Mouse (Mus musculus): ENCODE measurements around the gene Gabrr2.

Gene Gabrr2

DNA sequence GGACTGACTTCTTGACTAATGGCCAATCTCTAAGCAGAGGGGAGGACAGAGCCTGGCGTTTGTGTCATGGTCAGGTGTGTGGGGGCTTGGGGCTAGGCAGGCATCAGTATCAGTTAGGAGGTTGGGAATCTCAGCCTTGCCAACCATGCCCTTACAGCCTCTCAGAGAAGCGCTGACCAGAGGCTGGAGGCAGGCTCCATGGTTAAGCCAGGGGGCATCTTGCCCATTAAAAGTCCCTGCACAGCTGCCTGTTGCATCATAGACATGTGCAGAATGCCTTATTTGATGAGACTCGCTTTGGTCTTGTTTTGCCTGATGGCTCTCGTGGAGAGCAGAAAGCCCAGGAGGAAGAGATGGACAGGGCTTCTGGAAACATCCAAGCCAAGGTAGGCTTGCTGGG is at the start of gene Gabrr2:
Gene Gabrr2, plus strand, starts transcription at position 19 of the 400 bp plus-strand sequence.
- no peak for DNase-seq (ENCODE audit: low spot score)

DNA sequence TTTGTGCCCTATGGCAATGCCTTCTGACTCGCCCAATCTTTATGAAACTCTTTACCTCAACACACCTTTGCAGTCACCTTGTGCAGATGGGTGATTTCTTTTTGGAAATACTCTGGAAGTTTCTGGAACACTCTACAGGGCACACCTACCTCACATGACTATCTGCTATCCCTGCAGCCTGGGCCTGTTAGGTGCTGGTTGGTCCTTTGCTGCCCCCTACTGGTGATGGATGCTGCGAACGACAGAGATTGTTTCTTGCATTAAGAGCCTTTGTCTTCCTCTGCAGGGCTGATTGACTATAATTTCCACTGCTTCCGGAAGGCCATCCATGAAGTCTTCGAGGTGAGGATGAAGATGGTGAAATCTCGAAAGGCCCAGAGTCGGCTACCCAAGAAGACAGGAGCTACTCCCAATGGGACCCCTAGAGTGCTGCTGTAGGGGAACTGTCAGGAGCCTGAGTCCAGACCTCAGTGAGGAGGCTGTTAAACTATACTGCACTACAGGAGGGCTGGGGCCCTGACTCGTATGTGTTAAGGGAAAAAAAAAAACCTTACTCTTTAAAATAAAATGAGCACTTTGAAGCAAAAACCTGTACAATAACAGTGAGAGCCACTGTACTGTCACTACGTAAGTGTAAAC is 44.3 kb upstream of the Gabrr2 start:
- peak; percentile 75 for DNase-seq (ENCODE audit: low spot score)

DNA sequence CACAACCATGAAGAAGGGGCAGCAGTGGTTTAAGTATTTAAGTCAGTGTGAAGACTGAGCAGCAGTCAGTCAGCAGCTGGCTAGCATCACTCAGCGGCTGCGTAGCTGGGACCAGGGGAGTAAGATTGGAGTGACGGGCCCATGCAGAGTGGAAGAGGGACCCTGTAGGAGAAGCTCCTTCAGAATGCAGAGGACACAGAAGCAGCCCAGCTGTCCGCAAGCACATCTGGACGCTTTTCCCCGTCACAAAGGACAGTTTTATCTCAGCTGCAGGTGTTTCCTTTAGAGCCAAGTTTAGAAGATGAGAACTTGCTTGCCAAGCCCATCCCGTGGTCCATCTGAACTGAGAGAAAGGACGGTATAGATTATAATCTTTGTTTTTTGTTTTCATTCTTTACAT is 38.4 kb upstream of the Gabrr2 start:
- no peak for DNase-seq (ENCODE audit: low spot score)

DNA sequence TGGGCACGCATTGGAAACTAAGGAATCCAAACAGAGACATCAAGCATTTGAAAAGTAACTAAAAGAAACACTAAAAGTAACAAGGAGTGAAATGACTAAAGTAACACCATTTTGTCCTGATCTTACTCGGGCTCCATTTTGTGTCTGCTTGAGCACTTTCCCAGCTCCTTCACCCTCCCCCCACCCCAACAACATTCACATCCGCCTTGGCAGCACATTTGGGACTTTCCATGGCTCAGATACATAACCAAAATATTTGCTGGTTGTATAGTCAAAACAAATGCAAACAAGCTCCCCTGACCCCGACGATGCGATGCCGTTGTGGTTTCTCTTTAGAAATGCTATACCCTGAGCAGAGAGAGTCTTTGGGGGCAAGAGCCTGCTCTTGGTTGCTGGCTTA is 33.7 kb upstream of the Gabrr2 start:
- no peak for DNase-seq (ENCODE audit: low spot score)

DNA sequence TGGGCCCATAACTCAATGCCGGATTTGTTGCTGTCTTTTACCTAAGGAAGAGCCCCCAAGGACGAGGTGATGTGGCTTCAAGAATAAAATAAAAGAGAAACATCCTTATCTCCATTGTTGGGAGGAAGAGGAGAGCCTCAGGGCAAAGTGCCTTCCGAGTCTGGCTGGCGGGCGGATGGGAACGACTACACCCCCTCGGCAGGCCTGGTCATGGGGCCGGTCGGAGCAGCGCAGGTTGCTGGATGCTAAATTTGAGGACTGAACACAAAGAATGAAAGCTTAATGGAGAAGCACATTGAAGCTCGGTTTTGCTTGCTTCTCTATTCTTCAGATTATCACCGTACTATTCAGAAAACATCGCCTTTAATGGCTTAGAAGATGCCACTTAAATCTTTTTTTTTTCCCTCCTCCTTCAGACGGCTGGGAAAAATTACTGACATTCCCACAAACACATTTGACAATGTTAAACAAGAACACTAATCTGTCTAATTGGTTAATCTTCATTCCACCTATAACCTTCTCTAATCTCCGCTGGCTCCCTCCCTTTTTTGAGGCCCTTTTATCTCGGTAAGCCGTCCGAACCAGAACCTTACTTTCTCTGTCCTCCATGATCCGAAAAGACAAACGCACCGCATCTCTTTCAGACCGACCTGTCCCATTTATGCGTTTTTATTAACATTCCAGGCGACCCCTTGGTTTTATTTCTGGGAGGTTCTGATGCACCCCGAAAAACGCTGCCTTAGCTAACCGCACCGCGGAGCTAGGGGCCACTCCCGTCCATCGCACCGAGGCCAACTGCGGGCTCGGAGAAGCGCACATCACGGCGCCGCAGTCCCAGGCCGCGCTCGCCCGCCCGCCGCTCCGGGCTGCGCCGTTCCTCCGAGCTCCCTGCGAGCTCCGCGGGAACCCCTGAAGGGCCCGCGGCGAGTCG is 32.3 kb upstream of the Gabrr2 start:
- DNase-seq (ENCODE audit: low spot score), result no peak

DNA sequence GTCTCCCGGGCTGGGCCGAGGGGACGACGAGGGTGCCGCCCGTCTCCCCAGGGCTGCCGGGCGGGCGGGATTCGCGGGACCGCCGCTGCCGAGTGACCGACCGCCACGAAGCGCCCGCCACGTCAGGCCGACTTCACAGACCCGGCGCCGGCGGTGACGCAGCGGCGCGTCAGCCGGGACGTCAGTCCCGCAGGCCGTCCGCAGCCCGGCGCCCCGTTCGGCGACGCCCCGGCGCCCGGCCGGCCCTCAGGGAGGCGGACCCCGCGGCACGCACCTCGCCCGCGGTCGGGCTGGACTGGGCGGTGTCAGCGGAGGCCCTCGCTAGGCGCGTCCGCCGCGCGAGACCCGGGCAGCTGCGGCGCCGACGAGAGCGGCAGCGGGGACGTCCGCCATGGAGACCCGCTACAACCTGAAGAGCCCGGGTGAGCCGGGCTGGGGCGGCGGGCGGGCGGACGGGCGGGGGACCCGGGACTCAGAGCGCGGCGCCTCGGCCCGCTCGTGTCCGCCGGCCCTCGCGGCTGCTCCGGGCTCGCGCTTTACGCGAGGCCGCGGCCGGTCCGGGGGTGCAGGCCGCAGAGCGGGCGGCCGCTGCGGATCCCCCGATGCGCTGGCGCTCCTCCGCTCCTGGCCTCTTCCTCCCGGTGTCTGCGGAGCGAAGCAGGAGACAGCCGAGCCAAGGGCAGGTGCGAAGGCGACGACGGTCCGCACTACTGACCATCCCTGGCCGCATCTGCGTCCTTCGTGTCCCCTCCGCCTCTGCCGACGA is 31.4 kb upstream of the Gabrr2 start, which contains the start of gene Ube2j1:
Gene Ube2j1, plus strand, starts transcription at position 222 of the 766 bp plus-strand sequence.
- DNase-seq (ENCODE audit: low spot score), result peak; percentile 85

DNA sequence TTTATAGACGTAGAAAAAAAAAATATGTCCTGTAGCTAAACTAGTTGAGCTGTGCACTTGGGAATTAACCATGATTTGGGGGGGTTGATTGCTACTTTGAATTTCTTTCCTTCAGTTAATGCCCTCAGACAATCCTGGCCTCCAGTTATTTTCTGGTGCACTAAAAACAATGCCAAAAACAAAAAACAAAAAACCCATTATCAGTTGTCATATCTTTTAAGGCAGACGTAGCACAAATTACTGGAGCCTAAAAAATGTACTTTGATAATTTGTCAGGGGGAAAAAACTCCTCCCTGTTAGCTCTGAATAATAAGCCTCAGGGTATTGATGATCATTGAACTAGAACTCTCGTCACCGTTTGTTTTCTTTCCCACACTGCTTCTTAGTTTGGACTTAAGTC is 30.8 kb upstream of the Gabrr2 start:
- no peak for DNase-seq (ENCODE audit: low spot score)

DNA sequence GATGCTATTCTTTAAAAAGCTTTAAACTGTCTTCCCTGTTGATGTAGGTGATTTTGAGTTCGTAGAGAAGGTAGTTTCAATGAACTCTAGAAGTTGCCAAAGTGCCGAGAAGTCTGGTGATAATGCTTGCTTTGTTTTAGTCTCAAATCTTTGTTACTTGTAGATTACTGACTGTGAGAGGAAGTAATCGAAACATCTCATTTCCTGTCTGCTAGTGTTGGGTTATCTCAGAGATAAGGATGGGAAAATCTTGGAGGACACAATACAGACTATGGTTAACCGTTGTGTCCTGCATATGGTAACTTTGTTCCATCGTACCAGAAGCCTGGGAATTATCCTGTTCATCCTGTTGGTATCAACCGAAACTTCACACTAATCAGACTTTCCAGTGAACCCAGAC is 29.3 kb upstream of the Gabrr2 start:
- no peak for DNase-seq (ENCODE audit: low spot score)

DNA sequence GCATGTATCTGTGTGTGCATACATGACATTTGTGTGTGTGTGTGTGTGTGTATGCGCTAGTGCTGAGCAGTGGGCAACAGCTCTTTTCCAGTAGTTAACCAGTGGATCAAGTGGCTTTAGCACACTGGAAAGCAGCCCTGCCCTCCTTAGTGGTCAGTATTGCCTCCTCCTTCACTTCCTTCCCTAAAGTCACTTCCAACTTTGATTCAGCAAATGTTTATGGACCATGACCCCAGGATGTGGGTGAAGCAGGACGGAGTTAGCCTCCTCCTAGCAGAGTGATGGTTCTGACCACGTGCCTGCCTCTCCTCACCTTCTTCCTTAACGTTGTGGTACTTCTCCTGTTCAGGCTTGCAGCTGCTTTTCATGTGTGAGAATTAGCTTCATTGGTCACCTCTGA is 23.0 kb upstream of the Gabrr2 start:
- DNase-seq (ENCODE audit: low spot score), result no peak

DNA sequence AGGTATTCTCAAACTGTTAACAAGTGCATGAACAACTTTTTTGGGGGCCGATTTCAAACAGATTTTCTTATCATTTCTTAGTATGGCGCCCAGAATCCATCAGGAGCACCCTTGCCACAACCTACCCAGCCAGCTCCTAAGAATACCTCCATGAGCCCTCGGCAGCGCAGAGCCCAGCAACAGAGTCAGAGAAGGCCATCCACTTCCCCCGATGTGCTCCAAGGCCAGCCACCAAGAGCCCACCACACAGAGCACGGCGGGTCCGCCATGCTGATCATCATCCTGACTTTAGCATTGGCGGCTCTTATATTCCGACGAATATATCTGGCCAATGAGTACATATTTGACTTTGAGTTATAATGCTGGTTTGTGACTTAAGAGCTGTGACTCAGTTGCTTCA is 13.2 kb upstream of the Gabrr2 start:
- DNase-seq (ENCODE audit: low spot score), result no peak

DNA sequence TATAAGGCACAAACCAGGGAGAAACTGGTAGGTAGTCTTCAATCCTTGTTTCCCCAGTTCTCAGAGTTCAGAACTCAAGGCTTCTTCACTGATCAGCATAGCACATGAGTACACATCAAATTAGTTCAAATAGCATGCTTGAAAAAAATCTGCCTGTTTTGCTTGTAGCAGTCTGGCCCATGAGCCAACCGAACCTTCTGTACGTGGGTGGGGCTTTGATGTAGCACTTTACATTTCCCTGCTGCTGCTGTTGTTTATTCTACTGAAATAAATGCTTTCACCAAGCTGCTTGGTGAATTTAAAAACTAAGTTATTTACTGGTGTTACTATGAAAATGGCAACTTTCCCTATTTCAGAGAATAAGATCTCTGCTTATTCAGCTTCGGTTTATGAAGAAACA is 10.7 kb upstream of the Gabrr2 start:
- no peak for DNase-seq (ENCODE audit: low spot score)

DNA sequence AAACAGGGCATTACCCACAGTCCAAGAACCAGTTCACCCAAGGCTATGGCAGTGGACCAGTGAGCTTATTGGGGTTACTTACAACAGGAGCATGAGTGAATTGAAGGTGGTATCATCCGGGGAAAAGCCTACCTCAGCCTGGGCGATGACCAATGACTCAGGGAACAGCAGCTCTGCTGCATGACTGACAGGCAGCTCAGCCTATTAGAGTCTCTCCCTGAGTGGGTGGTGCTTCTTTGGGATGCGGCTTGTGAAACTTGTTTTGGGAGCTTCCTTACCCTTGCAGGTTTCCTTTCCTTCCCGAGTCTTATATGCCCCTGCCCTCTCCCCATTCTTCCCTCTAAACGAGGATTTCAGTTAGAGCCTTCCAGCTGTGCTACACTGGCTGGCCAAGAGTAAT is 10.1 kb upstream of the Gabrr2 start:
- DNase-seq (ENCODE audit: low spot score), result no peak

DNA sequence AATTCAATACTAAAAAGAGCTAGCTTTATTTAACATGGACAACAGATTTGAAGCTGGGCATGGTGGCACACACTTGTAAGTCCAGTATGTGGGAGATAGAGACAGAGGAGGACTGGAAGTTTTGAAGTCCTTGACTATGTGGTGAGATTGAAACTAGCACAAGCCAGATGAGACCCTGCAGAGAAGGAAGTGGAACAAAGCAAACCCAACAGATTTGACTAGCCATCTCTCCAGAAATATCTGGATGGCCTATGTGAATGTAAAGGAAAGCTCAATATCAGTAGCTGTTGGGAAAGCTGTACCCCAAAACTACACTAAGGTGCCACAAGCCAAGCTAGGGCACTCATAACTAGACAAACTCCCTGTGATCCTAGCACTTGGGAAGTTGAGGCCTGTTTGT is 8.4 kb upstream of the Gabrr2 start:
- no peak for DNase-seq (ENCODE audit: low spot score)

DNA sequence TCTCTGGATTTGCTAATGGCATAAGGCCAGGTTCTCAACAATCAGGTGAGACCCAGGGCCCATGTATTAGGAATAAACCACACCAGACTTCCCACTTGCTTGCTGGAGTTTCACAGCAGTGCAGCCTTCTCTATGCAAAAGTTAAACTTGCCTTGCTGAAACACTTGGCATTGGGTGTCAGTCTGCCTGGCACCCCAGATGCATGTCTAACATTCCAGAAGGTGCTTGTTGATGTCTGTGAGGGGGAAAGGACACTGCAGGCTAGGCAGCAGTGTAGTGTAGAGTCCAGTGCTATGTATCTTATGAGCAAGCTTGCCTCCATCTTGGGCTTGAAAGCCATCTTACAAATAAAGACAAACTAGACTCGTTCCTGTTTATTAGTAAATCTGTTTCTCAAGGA is 6.5 kb upstream of the Gabrr2 start:
- DNase-seq (ENCODE audit: low spot score), result no peak

DNA sequence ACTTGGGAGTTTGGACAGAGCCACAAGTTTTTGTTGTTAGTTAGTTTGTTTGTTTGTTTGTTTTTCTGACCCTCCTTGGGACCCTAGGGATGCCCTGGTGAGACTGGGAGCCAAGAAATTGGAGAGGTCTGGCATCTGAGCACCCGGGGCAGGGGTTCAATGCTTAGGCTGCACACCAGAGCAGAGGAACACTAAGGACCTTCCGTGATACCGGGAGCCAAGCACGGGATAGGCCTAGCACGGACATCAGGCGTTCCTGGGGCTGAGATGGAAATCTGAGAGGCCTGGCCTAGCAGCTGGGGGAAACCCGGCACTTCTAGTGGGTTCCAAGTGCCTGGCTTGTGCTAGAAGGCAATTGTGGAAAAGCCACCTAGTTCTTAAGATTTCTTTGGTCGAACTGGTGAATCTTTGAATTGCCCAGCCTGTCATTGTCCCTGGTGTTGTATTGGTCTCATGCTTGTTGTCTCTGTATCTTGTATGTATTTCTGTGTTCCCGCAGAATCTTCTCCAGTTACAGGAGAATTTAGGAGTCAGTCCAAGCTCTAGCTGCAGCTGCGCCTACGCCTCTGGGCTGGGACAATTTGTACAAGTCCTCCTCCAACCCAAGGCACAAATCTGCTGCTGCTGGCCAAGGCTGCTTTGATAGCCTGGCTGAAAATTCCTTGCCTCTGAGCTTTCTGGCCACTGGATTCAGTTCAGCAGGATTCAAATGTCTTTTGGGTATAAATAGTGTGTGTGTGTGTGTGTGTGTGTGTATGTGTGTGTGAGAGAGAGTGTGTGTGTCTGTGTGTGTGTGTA is 4.7 kb upstream of the Gabrr2 start:
- no peak for DNase-seq (ENCODE audit: low spot score)

DNA sequence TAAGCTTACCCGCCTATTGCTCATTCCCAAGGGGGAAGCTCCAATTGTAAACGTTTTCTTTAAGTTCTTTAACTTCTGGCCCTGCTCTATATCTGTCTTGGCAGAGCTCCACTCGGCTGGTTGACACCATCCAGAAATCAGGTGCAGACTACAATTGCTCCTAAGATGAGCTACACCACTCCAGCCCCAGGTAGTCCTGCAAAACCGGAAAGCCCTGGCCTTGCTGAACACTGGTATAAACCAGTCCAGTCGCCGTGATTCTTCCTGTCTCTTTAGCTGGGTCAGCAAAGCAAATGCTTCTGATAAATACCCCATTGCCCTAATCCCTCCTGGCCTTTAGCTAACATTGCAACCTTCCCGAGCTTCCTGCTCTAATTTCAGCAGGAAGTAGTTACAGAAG is 1.6 kb upstream of the Gabrr2 start:
- no peak for DNase-seq (ENCODE audit: low spot score)

DNA sequence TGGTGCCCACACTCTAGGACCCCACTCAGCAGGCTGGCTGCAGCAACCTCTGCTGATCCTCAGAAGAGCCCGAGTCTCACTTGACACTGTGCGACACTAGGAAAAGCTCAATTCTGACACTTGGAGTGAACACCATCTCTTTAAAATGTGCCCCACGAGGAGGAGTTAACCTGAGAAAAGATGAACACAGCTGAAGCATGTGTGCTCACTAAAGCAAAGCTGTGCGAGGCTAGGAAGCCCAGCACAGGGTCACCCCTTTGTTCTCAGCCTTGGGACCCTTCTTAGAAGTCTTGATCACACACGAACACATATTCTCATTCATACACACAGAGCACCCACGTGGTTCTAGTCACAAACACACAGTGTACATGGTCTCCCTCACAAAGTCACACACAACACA is 2.2 kb downstream of the Gabrr2 start:
- DNase-seq (ENCODE audit: low spot score), result no peak

DNA sequence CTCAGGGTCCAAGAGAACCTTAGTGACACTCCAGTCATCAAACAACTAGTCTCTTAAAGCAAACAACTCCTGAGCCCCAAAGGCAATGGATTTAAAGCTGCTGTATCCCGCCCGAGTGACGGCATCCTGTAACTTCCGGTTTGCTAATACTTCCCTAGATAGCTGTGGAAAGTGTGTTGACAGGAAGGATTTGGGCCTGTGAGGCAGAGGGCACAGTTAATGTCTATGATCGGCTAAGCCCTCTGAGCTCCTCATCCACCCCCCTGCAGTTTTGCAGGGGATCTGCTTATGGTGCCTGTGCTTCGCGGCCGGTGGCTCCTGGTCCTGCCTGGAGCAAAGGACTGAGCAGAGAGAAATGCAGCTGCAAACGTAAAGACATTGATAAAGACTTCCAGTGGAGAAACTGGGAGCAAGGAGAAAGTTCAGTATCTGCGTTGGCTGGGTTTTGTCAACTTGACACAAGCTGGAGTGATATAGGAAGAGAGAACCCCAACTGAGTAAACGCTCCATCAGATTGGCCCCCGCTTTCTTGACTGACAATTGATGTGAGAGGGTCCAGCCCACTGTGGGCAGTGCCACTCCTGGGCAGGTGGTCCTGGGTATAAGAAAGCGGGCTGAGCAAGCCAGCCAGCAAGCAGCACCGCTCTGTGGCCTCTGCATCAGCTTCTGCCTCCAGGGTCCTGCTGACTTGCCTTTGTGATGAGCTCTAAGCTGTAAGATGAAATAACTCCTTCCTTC is 3.6 kb downstream of the Gabrr2 start:
- DNase-seq (ENCODE audit: low spot score), result no peak

DNA sequence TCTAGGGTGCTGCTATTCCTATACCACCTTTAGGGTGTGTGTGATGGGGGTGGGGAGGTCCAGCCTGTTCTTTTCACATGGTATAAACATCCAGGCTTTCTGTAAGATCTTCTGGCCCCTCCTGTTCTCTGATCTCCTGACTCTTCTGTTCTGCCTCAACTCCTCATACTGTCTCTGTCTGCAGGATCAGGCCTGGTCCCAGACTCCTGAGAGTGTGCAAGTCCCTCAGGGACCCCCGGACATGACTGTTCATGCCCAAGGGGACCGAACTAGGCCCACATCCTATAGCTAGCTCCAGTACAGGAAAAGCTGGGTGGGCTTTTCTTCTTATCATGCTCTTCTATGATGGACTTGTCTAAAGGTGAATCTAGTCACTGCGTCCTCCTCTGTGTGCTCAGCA is 4.5 kb downstream of the Gabrr2 start:
- no peak for DNase-seq (ENCODE audit: low spot score)

DNA sequence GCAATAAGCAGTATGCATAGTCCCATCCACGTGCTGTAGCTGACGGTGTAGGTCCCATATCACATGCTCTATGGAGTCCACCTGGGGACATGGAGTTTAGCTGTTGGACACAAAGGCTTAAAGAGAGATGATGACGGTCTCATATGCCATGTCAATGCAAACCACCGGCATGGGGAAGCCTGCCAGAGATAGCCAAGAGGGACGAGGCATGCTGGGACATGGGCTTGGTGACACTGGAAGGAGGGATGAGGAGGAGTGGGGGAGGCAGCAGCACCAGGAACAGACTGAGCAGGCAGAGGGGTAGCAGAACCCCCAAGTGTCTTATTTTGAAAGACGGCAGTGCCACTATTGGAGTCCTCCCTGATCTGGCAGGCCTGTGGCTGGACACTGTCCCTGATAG is 5.0 kb downstream of the Gabrr2 start:
- no peak for DNase-seq (ENCODE audit: low spot score)

DNA sequence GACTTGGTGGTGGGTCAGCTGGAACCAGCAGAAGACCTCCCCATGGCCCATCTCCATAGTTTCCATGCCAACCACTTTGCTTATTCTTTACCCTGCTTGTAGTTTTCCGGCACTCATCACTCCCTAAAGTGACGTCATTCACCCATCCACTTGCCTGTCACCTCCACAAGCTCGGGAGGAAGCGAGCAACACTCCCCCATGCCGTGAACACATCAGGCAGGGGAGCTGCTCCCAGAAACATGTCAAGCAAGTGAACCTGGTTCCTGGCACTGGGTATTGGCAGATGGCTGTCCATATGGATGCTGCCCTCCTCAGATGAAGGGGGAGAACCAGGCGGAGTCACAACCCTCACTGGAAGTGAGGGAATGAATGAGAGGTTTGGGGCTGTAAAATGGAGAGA is 6.1 kb downstream of the Gabrr2 start:
- DNase-seq (ENCODE audit: low spot score), result no peak

Data from spleen, adult 12 weeks (tissue).